Mouse (Mus musculus): Measurements from ENCODE around the gene Igsf6.

The Igsf6 gene

DNA sequence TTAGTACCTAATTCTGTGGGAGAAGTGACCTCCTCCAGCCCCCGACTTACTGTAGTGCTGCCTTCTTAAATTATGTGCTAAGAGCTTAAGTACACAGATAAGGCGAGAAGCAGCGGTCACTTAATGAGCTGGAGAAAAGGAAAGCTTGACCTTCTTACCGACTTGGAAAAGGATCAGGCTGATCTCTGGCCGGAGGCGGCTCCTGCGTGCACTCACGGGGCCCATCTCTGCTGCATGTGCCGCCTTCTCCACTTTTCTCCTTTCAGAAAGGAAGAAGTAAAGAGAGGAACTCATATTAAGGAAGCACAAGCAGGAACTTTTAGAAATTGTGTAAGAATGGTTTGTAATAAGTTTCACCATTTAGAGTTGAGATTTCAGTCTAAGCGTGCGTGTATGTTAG is at the start of gene Igsf6:
Gene Igsf6 (minus strand): TSS at position 292 of the 400 bp plus-strand sequence.
- no peak for DNase-seq (ENCODE audit: extremely low read depth, low read depth, low spot score)

DNA sequence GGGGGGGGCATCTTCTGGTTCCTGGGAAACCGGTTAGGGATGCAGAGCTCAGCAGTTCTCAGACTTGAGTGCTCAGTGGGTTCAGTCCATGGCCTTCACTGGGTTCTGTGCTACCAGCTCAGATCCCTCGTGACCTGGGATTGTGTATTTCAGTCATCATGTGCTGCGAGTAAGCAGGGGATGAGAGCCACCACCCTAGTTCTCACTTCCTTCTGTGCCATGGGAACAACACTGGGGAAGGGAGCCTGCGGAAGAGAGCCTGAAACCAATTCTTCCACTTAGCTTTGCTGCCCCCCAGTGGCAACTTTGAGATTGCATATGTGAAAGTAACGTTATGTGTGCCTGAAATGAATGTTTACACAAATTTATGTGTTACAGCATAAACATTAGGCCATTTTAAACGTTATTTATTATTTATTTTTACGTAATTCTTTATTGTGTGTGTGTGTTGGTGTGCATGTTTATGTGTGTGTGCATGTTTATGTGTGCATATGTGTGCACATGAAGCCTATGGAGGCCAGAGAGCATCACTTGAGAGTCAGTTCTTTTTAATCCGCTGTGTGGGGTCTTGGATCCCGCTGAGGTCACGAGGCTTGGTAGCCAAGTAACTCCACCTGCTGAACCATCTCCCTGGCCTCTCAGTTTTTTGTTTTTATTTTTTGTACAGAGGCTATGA is 45.9 kb upstream of the Igsf6 start:
- DNase-seq (ENCODE audit: extremely low read depth, low read depth, low spot score): no peak

DNA sequence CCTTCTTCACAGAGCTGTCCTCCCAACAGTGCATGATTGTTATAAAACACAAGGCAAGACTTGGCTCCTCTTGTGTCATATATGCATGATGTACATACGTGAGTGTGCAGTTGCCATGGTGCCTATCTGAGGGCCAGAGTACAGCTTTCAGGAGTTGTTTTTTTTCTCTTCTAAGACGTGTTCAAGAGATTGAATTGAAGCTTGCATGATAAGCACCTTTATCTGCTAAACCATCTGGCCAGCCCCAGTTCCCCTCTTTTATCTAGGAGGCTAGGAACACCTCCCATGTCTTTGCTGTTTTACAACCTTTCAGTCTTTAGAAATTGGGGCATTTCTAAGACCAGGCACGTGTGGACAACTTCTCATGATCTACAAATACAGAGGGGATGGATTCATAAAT is 37.4 kb upstream of the Igsf6 start:
- no peak for DNase-seq (ENCODE audit: extremely low read depth, low read depth, low spot score)

DNA sequence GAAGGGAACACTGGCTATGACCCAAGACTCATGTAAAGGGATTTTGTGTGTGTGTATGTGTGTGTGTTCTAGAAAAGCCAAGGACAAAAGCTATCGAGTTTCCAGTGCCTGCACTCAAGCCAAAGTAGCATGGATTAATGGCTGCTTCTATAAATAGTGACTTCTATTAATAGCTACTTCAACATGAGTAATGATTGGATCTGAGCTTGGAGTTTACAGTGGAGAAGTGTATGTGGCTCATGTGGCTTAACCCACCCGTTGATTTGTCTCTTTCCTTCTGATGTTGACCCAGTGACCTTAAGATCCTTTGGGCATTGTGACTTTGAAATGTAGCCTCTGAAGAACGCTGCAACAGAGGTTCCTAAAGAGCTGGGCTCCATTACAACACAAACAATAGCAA is 36.9 kb upstream of the Igsf6 start:
- no peak for DNase-seq (ENCODE audit: extremely low read depth, low read depth, low spot score)

DNA sequence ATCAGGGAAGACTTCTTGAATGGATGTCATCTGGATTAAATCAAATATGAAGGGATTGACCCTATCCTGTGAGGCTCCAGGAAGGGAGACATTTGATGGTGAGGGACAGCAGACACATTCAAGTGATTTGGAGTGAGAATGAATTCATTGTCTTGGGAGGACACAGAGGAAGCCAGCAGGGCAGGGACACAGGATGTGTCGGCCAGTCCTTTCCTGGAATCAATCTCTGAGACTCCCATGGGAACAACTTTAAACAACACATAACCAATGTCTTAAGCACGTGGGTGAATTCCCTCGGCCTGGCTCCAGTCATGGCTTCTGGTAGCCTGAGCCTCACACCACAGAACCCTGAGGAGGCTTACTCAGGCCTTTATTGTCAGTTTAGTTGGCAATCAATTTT is 33.5 kb upstream of the Igsf6 start:
- DNase-seq (ENCODE audit: extremely low read depth, low read depth, low spot score): no peak

DNA sequence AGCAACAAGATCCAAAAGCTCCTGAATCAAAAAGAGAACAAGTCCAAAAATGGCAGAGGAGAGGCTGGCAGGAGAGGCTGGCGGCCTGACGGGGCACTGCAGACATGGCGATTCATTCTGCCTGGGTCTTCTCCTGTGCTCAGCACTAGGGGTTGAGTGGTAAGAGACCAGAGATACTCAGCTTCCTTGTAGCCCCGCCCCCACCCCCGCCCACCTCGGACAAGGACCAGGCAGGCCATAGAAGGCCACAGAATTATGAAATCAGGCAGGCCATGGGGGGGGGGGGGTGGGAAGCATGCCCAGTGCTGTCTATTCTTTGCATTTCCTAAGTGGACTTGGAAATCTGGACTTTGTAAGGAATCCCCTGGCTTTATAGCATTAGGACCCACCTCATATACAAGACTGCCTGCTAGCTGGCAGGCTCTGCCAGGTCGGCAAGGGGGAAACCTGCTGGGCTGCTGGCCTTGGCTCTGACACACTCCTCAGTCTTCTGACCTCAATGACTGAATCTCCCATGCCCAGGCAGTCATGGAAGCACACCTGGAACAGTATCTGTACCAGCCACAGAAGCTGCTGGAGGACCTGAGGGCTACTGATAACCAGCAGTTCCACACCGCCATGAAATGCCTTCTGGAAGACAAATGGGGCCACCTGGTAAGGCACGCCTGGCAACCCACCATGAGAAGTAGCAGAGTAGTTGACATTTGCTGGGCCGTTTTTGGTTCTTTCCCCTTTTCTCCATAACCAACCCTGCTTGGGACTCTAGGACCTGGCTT is 24.4 kb upstream of the Igsf6 start:
- no peak for DNase-seq (ENCODE audit: extremely low read depth, low read depth, low spot score)

DNA sequence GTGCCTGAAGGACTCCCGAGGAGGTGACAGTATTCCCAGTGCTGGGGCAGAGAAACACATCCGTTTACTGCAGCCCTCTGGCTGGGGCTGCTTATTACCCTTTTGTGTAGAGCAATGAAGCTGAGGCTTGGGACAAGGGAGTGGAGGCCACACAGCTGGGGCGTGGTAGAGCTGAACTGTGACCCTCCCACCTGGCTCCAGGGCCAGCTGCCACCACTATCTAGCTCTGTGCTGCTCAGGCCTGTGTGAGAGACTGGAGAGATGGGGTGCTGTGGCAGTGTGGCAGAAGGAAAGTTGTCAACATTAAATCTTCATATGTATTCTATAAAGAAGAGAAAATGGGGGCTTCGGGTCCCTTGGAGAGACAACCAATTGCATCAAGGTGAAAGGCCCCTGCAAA is 18.7 kb upstream of the Igsf6 start:
- DNase-seq (ENCODE audit: extremely low read depth, low read depth, low spot score): no peak

- no peak for DNase-seq (ENCODE audit: extremely low read depth, low read depth, low spot score)
These were observed 16.4 kb upstream of the Igsf6 start for GRCm38 (mm10) chr7:121090748-121091147.

DNA sequence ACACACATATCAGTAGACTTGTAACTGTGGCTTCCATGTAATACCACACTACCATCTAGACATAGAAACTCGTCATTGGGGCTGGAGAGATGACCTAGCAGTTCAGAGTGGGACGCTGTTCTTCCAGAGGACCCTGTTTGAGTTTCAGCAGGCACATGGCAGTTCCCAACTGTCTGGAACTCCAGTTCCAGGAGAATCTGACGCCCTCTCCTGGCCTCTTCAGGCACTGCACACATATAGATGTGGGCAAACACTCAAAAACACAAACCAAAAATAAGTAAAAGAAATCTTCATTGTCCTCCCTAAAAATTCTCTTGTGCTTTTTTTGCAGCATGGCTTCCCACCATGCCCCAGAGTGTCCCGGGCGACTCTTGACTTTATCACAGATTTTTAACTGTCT is 14.4 kb upstream of the Igsf6 start:
- DNase-seq (ENCODE audit: extremely low read depth, low read depth, low spot score): no peak

DNA sequence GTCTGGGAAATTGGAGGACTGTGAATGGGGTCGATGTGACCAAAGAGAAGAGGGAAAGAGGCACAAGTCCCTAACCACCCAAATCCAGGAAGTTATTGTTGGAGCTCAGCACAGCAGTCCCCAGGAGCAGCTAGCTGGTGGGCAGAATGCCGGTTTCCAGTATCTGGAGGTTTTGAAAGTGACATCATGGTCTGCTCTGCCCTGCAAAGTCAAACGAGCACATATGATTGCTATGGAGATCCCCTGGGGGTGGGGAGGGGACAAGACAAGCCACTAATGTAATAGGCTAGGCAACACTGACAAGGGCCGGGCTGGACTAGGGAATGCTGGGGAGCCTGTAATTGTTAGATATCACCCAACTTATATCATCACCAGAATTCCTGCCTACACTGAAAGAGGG is 11.1 kb upstream of the Igsf6 start:
- DNase-seq (ENCODE audit: extremely low read depth, low read depth, low spot score): no peak

DNA sequence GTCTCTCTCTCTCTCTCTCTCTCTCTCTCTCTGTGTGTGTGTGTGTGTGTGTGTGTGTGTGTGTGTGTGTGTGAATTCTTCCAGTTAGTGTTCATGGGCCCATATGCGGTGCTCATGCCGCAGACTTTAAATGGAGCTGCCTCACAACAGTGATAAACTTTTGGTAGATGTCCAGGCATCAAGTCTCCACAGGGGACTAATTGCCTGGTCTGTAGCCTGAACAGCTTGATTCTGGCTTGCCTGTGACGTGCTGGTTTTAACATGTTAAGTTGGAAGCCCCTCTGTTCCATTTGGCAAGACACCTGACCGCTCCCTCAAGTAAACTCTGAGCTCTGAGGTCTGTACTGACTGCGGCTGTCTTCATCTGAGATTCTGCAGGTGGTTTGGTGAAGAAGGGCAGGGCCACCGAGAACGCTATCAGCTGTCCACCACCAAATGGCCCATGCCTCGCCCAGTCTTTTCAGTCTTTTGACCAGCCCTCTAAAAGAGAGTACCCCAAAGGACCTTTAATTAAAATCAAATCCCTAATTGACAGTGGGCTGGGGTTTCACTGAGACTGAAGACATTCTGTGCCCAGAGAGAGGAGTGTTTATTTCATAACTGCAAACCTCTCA is 10.6 kb upstream of the Igsf6 start:
- no peak for DNase-seq (ENCODE audit: extremely low read depth, low read depth, low spot score)

DNA sequence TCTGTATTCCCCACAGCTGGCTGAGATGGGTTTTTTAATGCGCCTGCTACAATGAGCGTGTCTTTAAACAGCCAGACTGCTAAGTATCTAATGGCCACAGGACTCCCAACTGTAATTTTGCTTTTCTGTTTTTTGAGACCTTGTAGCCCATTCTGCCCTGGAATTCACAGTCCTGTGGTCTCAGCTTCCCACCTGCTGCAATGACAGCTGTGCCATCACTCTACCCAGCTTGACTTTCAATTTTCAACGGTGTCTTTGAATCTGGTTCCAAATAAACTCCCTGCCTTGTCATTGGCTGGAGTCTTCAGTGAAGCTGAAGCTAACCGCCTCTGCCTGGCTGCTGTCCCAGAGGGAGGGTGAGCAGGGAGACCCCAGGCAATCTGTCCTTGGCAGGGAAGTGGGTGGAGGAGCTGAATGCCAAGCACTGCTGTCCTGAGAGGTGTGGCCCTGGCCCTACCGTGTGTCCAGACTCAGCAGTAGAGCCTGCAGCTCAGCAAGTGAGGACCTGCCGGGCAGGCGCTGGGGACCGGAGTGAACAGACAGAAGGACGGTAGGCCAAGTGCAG is 8.7 kb upstream of the Igsf6 start:
- DNase-seq (ENCODE audit: extremely low read depth, low read depth, low spot score): no peak

DNA sequence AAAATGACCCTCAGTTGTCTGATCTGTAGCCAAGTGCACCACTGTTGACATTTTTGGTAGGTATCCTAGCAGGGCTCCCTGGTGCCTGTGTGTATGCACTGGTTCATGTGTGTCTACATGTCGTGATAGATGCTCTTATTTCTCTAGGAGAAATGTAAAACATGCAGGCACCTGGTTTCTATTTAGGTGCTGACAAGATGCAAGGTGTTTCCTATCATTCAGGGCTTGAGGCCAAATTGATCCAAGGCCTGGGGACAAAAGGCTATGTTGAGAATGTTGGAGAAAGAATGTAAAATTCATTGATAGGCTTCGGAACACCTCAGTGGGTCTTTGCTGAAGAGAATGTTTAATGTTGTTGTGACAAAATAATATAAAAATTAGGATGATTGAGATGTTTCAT is 7.4 kb upstream of the Igsf6 start:
- no peak for DNase-seq (ENCODE audit: extremely low read depth, low read depth, low spot score)

- DNase-seq (ENCODE audit: extremely low read depth, low read depth, low spot score): no peak
These were observed 7.0 kb upstream of the Igsf6 start, which contains the start of gene Otoa for GRCm38 (mm10) chr7:121081350-121081749. TSS of gene Otoa (plus strand) at chr7:121081650.

GRCm38 (mm10) chr7:121077829-121078228 is 3.5 kb upstream of the Igsf6 start:
- no peak for DNase-seq (ENCODE audit: extremely low read depth, low read depth, low spot score)

GRCm38 (mm10) chr7:121077311-121077710 is 2.9 kb upstream of the Igsf6 start:
- DNase-seq (ENCODE audit: extremely low read depth, low read depth, low spot score): no peak

- DNase-seq (ENCODE audit: extremely low read depth, low read depth, low spot score): no peak
These were observed 1.0 kb upstream of the Igsf6 start for GRCm38 (mm10) chr7:121075416-121075815.

- DNase-seq (ENCODE audit: extremely low read depth, low read depth, low spot score): no peak
These were observed 529 bp upstream of the Igsf6 start for GRCm38 (mm10) chr7:121074801-121075400.

GRCm38 (mm10) chr7:121072506-121072905 is 1.9 kb downstream of the Igsf6 start:
- DNase-seq (ENCODE audit: extremely low read depth, low read depth, low spot score): no peak

DNA sequence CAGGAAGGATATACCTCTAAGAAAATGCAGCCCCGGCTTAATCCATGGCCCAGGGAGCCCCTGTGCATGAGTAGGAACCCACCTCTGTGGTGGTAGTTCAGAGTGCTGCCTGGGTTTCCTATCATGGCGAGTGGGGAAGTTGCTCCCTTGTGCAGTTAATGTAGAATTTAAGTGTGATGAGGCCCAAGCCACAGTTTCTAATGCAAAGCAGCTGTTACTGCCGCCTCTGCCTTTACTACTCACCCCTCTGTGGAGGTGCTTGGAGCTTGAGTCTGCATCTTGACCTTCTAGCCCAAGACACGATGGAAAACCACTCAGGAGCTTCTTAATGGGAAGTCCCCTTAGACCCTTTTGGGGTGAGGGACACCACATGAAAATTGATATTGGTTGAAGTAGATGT is 3.1 kb downstream of the Igsf6 start:
- DNase-seq (ENCODE audit: extremely low read depth, low read depth, low spot score): no peak

GRCm38 (mm10) chr7:121064309-121064708 is 10.1 kb downstream of the Igsf6 start:
- DNase-seq (ENCODE audit: extremely low read depth, low read depth, low spot score): no peak
